Mouse (Mus musculus) intestine, embryonic 16.5 days (tissue): ENCODE measurements around the gene Gm20458. TPM values are rescaled to one million over a fixed set of nuclear protein-coding genes. Genes with fewer than 3 reads are reported as not detected.

ENCODE experiments used
- ATAC-seq: fragments of 200-750 bp; cut with Nextera tagmentation; 2 replicates; pipeline ENCODE4 v1.8.0; 2017; ENCODE audit warnings: moderate TSS enrichment, moderate library complexity
- H3K27ac ChIP-seq: fragments of 300-500 bp; sonication (generic); 2 replicates; pipeline ENCODE4 v1.5.1; 2014; ENCODE audit warnings: mild to moderate bottlenecking, low read length
- H3K27me3 ChIP-seq: fragments of 300-500 bp; sonication (generic); replicated peaks from 2 replicates; pipeline ENCODE4 v1.6.1; 2014; ENCODE audit warnings: low read length, control low read depth, mixed read lengths; ENCODE audit not compliant: control insufficient read depth, insufficient read depth
- H3K36me3 ChIP-seq: fragments of 300-500 bp; sonication (generic); 2 replicates; pipeline ENCODE4 v1.6.1; 2014; ENCODE audit warnings: low read length, control low read depth; ENCODE audit not compliant: control insufficient read depth, insufficient read depth
- H3K4me1 ChIP-seq: fragments of 300-500 bp; sonication (generic); 2 replicates; pipeline ENCODE4 v1.6.1; 2014; ENCODE audit warnings: low read length, control low read depth, mixed read lengths; ENCODE audit not compliant: control insufficient read depth, insufficient read depth
- H3K4me2 ChIP-seq: fragments of 300-500 bp; sonication (generic); 2 replicates; pipeline ENCODE4 v1.6.1; 2014; ENCODE audit warnings: low read depth, low read length, control low read depth
- H3K4me3 ChIP-seq: fragments of 300-500 bp; sonication (generic); 2 replicates; pipeline ENCODE4 v1.5.1; 2014; ENCODE audit warnings: mild to moderate bottlenecking, low read length
- H3K9ac ChIP-seq: fragments of 300-500 bp; sonication (generic); 2 replicates; pipeline ENCODE4 v1.6.1; 2014; ENCODE audit warnings: low read depth, low read length
- H3K9me3 ChIP-seq: fragments of 300-500 bp; sonication (generic); 2 replicates; pipeline ENCODE4 v1.6.1; 2016; ENCODE audit warnings: low read length, control low read depth; ENCODE audit not compliant: control insufficient read depth
- WGBS: fragments of 180-500 bp; shearing (Covaris S2); extraction: QIAGEN DNeasy Blood & Tissue Kit; methylation state at CpG from one replicate; pipeline ENCODE4 v1.1.7; 2014; 5-methylcytosine and 5-hydroxymethylcytosine counted together
- polyA plus RNA-seq: library from polyadenylated mRNA; unstranded; fragments of >200 nt; fragmentation: Nextera tagmentation; extraction: Ambion mirVana; gene quantifications from 2 replicates; pipeline ENCODE4 v1.2.1, GENCODE M21; 2015

The Gm20458 gene
- polyA plus RNA-seq, 1 experiment from 2014 or later = 11.9 TPM

DNA sequence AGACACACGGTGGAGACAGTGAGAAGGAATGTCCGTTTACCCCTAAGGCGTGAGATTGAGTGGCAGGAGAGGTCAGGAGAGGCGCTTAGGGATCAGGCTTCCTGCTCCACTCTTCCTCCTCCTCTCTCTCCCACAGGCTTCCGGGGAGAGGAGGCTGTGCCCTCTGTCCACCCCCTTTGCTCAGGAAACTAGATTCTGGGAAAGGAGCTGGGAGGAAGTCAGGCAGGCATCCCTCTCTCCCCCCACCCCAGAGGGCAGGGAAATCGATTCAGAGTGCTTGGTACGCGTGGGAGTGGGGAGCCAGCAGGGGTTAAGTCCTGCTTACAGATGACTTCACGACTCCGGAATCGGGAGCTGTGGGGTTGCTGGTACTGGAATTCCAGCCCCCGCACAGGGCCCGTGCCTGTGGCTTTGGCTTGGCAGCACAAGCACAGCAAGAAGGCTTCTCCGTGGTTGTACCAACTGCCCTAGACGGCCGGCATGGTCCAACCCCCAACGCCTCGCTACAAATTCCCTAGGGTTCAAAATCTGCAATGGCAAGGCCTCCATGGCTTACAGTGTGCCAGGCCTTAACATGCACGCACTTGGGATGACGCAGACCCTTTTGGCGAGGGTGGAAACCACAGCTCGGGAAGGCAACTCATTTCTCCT lies 28.1 kb upstream of the Gm20458 start:
- peak overlapping the region; percentile 27 for H3K4me3 ChIP-seq

DNA sequence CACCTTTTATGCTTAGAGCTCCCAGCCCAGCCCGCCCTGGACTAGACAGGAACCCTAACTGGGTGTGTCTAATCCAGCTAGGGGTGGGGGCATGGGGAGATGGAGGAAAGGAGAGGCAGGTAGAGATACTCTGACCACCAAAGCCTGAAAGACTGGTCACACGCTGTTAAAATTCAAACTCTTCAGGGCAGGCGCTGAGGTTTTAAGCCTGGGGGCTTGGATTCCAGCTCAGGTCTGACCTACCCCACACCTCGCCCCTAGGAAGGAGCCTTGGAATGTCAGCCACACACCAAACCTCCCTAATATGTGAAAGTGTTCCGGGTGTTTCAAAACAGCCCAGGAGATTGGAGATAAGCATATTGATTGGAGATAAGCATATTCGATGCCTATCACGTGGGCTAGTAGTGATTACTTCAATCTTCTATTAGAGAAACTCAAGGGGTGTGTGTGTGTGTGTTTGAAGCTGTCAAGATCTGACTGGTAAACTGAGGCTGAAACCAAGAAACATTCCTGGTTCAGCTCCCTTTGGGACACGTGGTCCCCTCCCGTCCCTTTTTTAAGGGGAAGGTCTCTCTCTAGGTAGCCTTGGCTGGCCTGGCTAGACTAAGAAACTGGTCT lies 27.4 kb upstream of the Gm20458 start:
- Histone ChIP-seq H3K9ac (peak overlapping the region; percentile 69), H3K9me3 (no peaks in the 10 kb centered on the region), H3K36me3 (peaks cover 5% of the 10 kb centered on the region; the same call in 1 of the 2 replicates), H3K27me3 (no peaks in the 10 kb centered on the region), H3K27ac (peak overlapping the region; percentile 95), H3K4me1 (peaks cover 74% of the 10 kb centered on the region), H3K4me2 (peak overlapping the region; percentile 60), H3K4me3 (peak overlapping the region; percentile 27)
- 63% methylated on average over 9 of the region's 9 CpGs for WGBS
- no peak for ATAC-seq

More for the DNA sequence above, 28.1 kb upstream of the Gm20458 start:
- peaks cover 74% of the 10 kb centered on the region for H3K4me1 ChIP-seq
- peak overlapping the region; percentile 69 for H3K9ac ChIP-seq
- peaks cover 7% of the 10 kb centered on the region; the same call in 1 of the 2 replicates for H3K36me3 ChIP-seq
- H3K27ac ChIP-seq = peak overlapping the region; percentile 95
- H3K4me2 ChIP-seq = peak overlapping the region; percentile 60
- 16% methylated on average over 22 of the region's 22 CpGs for WGBS
- H3K9me3 ChIP-seq = no peaks in the 10 kb centered on the region
- no peaks in the 10 kb centered on the region for H3K27me3 ChIP-seq
- ATAC-seq = 0 out of 2 replicates have a peak, but pooled peaks have one; percentile 4

DNA sequence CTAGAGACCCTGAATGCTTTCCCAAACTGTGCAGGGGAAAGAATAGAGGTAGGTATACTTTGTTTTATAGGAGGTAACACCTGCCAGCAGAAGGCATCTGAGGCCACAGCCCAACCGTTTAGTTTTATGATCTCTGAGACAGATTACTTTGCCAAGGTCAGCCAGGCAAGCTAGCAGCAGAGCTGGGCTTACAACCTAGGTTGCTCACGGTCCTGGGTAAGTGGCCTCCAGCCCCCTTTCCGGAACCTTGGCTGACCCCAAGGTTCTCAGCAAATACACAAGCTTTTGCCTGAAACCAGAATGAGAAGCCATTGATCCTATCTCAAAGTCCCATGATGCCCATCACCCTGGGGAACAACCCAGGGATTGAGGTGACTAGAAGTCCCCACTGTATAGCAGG lies 26.1 kb upstream of the Gm20458 start:
- no peaks in the 10 kb centered on the region for H3K27me3 ChIP-seq
- peak overlapping the region; percentile 59 for H3K4me2 ChIP-seq
- H3K4me3 ChIP-seq = 0 out of 2 replicates have a peak overlapping the region, but pooled peaks have one; percentile 2
- H3K27ac ChIP-seq = peak overlapping the region; percentile 95
- H3K9me3 ChIP-seq = no peaks in the 10 kb centered on the region
- ATAC-seq = no peak
- H3K9ac ChIP-seq = no peak overlapping the region
- no peaks in the 10 kb centered on the region for H3K36me3 ChIP-seq
- 47% methylated on average over 3 of the region's 3 CpGs for WGBS
- H3K4me1 ChIP-seq = peaks cover 77% of the 10 kb centered on the region

DNA sequence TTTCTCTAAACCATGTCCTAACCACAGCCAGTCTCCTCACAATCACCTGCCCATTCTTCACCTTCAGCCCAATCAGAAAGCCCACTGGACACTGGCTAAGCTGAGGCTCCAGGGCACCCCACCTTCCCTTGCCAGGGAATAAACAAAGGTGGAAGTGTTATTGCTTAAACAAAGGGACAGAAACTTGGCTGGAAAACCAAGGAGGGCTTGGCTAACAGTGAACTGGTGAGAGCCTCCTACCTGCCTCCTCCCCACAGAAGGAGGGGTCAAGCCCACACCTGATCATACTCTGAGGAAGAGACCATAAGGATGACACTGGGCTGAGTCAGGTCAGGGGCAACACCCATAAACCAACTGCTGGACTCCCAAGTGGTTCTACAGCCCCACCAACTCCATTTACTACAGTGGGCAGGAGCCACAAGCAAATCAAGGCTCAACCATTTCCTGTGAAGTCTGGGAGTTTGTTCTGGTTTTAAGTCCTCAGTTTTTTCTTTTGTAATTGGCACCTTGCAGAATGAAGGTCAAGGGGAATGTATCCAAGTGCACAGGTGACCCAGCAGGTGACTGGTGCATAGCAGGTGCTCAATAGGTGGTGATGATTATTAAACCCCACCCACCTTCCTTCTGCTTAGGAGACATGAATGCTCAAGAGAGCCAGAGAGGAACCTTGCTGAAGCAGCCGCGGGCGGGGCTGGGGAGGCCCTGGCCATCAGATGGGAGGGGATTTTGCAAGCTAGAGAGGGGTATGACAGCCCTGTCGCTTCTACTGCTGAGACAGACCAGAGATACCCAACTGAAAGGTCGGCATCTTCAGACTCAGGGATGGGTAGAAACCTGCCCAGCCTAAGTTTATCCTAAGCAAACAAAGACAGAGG lies 25.3 kb upstream of the Gm20458 start:
- H3K9me3 ChIP-seq = no peaks in the 10 kb centered on the region
- H3K4me3 ChIP-seq = no peak overlapping the region
- peak overlapping the region; percentile 63; the same call in 1 of the 2 replicates for H3K9ac ChIP-seq
- H3K4me2 ChIP-seq = peak overlapping the region; percentile 59
- H3K27ac ChIP-seq = peak overlapping the region; percentile 95
- WGBS = 25% methylated on average over 5 of the region's 5 CpGs
- H3K27me3 ChIP-seq = no peaks in the 10 kb centered on the region
- H3K4me1 ChIP-seq = peaks cover 78% of the 10 kb centered on the region
- H3K36me3 ChIP-seq = no peaks in the 10 kb centered on the region
- no peak for ATAC-seq

DNA sequence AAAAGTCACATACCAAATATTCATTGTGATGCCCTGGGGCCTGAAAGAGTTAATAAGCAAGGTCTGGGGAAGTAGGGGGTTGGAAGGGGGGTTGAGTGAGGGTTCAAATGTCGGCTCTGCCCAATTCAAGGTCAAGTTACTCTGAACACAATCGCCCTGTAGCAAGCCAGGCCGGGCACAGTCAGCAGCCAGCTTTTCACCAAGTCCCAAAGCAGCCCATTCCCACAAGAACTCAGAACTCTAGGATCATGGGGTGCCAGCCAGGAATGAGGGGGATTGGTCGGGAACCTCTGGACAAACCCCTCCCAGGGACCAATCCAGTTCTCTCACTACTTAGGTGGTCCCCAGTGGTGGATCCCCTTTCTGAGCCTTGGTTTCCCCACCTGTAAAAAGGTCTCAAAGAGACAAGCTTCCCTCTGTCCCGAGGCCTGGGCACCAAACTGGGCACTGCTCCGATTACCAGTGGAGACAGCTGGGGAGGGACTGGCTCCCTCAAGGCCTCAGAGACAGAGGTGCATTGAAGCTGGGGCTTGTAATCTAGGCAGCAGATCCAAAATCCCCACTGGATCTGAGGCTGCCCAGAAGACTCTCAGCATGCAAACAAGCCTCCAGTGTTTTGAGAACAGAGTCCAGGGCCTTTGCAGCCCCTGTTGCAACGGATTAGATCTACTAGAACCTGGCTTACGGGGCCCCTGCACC lies 24.4 kb upstream of the Gm20458 start:
- Histone ChIP-seq H3K4me3 (peak overlapping the region; percentile 28), H3K36me3 (no peaks in the 10 kb centered on the region), H3K9ac (peak overlapping the region; percentile 63), H3K4me1 (peaks cover 71% of the 10 kb centered on the region), H3K27ac (peak overlapping the region; percentile 95), H3K4me2 (peak overlapping the region; percentile 59), H3K27me3 (no peaks in the 10 kb centered on the region), H3K9me3 (no peaks in the 10 kb centered on the region)
- WGBS = 24% methylated on average over 8 of the region's 8 CpGs
- ATAC-seq = no peak

DNA sequence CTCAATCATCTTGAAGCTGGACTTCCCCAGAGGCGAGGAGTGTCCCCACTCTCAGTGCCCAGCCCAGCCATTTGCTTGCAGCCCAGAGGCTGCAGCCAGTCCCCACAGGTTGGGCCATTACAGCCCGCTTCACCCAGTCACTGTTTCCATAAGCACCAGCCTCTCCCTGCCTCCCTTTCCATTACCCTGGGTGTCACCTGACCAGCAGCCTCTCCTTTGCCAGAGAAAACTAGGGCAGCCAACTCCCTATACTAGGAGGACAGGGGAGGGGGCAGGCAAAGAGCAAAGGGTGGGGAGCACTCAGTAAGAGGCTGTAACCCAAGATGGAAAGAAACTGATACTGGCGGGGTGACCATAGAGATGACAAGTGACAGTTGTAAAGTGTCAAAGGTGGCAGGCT lies 23.8 kb upstream of the Gm20458 start:
- Histone ChIP-seq H3K36me3 (no peaks in the 10 kb centered on the region), H3K9ac (peak overlapping the region; percentile 63), H3K4me3 (peak overlapping the region; percentile 28), H3K4me2 (peak overlapping the region; percentile 59), H3K27me3 (no peaks in the 10 kb centered on the region), H3K9me3 (no peaks in the 10 kb centered on the region), H3K4me1 (peaks cover 65% of the 10 kb centered on the region), H3K27ac (peak overlapping the region; percentile 95)
- WGBS = 49% methylated on average over 3 of the region's 3 CpGs
- ATAC-seq = peak; percentile 66

DNA sequence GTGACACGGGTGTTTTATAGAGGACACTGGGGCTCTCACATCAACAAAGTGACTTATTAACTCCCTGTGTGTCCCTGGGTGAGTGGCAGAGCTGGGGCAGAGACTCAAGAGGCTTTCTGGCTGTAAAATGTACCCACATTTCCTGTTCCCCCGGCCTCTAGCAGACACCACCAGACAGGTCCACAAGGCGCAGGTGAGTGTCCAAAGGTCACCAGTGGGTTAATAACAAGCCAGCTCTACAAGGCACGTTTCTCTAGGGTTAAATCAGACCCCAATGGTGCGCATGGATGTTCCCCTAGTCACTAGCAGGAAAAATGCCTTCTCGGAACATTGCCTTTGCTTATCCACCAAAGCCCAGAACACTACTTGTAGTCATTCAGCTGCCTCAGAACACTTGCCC lies 23.1 kb upstream of the Gm20458 start:
- Histone ChIP-seq H3K4me3 (peak overlapping the region; percentile 30), H3K9me3 (no peaks in the 10 kb centered on the region), H3K36me3 (no peaks in the 10 kb centered on the region), H3K9ac (0 out of 2 replicates have a peak overlapping the region, but pooled peaks have one; percentile 20), H3K27ac (peak overlapping the region; percentile 95), H3K4me1 (peaks cover 58% of the 10 kb centered on the region), H3K4me2 (peak overlapping the region; percentile 84), H3K27me3 (no peaks in the 10 kb centered on the region)
- peak; percentile 78 for ATAC-seq
- 43% methylated on average over 6 of the region's 6 CpGs for WGBS

DNA sequence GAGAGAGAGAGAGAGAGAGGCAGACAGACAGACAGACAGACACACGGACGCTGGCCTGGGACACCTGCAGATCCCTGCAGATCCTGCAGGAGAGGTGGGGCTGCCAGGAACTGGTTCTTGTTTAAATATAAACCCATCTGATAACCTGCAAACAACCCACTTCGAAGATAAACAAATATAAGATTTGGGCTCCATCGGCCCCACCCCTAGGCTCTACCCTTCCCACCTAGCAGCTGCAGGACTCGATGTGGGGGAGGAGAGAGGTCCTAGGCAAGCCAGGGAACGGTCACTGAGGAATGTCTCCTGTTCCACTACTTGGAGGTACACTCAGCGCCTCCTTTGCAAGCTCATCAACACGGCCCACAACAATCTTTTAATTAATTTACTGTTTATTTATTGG lies 22.5 kb upstream of the Gm20458 start:
- Histone ChIP-seq H3K27me3 (no peaks in the 10 kb centered on the region), H3K4me2 (peak overlapping the region; percentile 84), H3K9ac (0 out of 2 replicates have a peak overlapping the region, but pooled peaks have one; percentile 20), H3K9me3 (no peaks in the 10 kb centered on the region), H3K4me3 (peak overlapping the region; percentile 30), H3K4me1 (peaks cover 52% of the 10 kb centered on the region), H3K27ac (peak overlapping the region; percentile 95), H3K36me3 (no peaks in the 10 kb centered on the region)
- ATAC-seq = peak; percentile 25
- WGBS = 37% methylated on average over 8 of the region's 8 CpGs
